ENCODE assay signal across 13 mouse cellular contexts in the genomic region with DNA sequence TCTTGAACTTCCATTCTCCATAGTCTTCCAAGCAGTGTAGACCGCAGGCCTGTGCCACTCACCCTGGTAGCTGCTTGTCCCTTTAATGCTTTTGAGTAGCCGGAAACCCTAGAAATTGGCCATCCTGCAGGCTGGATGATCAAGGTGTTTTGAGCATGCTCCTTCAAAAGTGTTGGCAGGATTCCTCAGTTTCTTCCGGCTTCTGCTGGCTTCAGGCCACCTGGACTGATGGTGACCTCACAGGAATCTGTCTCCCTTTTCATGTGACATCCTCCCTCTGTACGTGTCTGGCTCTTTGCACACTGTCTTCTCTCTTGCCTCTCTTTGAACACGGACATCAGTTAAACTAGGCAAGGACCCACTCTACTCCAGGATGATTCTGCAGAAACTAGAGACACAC. TPM values are rescaled to one million over a fixed set of nuclear protein-coding genes. Genes with fewer than 3 reads are reported as not detected.
DNase-seq lines count a peak whose midpoint lies in the region; ATAC-seq and TF ChIP-seq lines count a peak whose summit lies in the region.
"Had no signal": no experiment of that assay in that cellular context is flagged by ENCODE, and none has a peak within 500 bp of the region (broad histone marks: within the 10 kb centered on the region; RNA-seq: fewer than 3 reads in every experiment).

No protein-coding gene starts in this region.

- TF ChIP-seq CTCF in kidney, adult 2 months (conservative IDR thresholded peaks at IDR 0.05; ENCODE audit: insufficient read depth, insufficient read length, low read depth, low read length), result no peak
- no peak for TF ChIP-seq CTCF in forebrain, postnatal 0 days (IDR thresholded peaks at IDR 0.05; ENCODE audit: low read depth)

- H3K27me3 ChIP-seq in kidney, adult 2 months (replicated peaks; ENCODE audit: control insufficient read depth, insufficient read depth, low read length), result no peaks in the 10 kb centered on the region
- no peaks in the 10 kb centered on the region for H3K27me3 ChIP-seq in kidney, embryonic 16.5 days (ENCODE audit: insufficient read depth, low read length)
- H3K27me3 ChIP-seq in forebrain, postnatal 0 days (ENCODE audit: insufficient read depth, low read length), result no peaks in the 10 kb centered on the region
- H3K27me3 ChIP-seq: embryonic facial prominence, embryonic 12.5 days; forebrain, embryonic 12.5 days had no signal

- no peak overlapping the region for H3K27ac ChIP-seq in kidney, adult 2 months (ENCODE audit: insufficient read depth, low read depth, low read length)
- H3K27ac ChIP-seq in kidney, embryonic 16.5 days (ENCODE audit: low read length), result no peak overlapping the region
- H3K27ac ChIP-seq in forebrain, postnatal 0 days (ENCODE audit: low read depth, low read length), result no peak overlapping the region
- H3K27ac ChIP-seq: embryonic facial prominence, embryonic 12.5 days; forebrain, embryonic 12.5 days; heart, embryonic 13.5 days; limb, embryonic 10.5 days had no signal

- WGBS in kidney, adult 2 months, result 44% methylated on average over 5 of the region's 5 CpGs
- WGBS in kidney, embryonic 16.5 days, result 69% methylated on average over 5 of the region's 5 CpGs
- 78% methylated on average over 5 of the region's 5 CpGs for WGBS in forebrain, postnatal 0 days

- no peak overlapping the region for H3K4me2 ChIP-seq in kidney, embryonic 16.5 days (replicated peaks; ENCODE audit: low read depth, low read length)
- no peak overlapping the region for H3K4me2 ChIP-seq in forebrain, postnatal 0 days (ENCODE audit: low read depth)
- H3K4me2 ChIP-seq: embryonic facial prominence, embryonic 12.5 days; forebrain, embryonic 12.5 days; heart, embryonic 13.5 days had no signal

- DNase-seq in adrenal gland, adult 2 months, result peak; percentile 31
- no peak for DNase-seq in adrenal gland, postnatal 4 days (ENCODE audit: low spot score in 2 of 2)
- peak; percentile 89 for DNase-seq in kidney, adult 2 months
- DNase-seq in cerebellum, postnatal 25 days, result peak; percentile 81 to 86
- DNase-seq in kidney, postnatal 36 days, result peak; percentile 75 to 78
- no peak for DNase-seq in layer of hippocampus, postnatal 10 days (ENCODE audit: low spot score in 2 of 2)
- DNase-seq in forebrain, postnatal 0 days, result no peak

- ATAC-seq in kidney, embryonic 16.5 days (ENCODE audit: low FRiP score, low TSS enrichment), result no peak
- ATAC-seq in forebrain, postnatal 0 days, result no peak
- ATAC-seq: hindbrain, embryonic 16.5 days had no signal

- no peaks in the 10 kb centered on the region for H3K9me3 ChIP-seq in kidney, embryonic 16.5 days (ENCODE audit: low read length)
- H3K9me3 ChIP-seq in forebrain, postnatal 0 days (ENCODE audit: low read length), result no peaks in the 10 kb centered on the region
- H3K9me3 ChIP-seq: embryonic facial prominence, embryonic 12.5 days; forebrain, embryonic 12.5 days; heart, embryonic 13.5 days; limb, embryonic 10.5 days had no signal

- H3K4me1 ChIP-seq in kidney, adult 2 months (ENCODE audit: control insufficient read depth, insufficient read depth, low read length), result peaks cover 13% of the 10 kb centered on the region
- H3K4me1 ChIP-seq in kidney, embryonic 16.5 days (ENCODE audit: insufficient read depth, low read length), result peaks cover 23% of the 10 kb centered on the region
- no peaks in the 10 kb centered on the region; the same call in 1 of the 2 replicates for H3K4me1 ChIP-seq in forebrain, postnatal 0 days (ENCODE audit: insufficient read depth)
- H3K4me1 ChIP-seq: embryonic facial prominence, embryonic 12.5 days had no signal

- TF ChIP-seq POLR2A in kidney, adult 2 months (IDR thresholded peaks at IDR 0.05; ENCODE audit: low read depth, low read length), result no peak

- H3K36me3 ChIP-seq in kidney, adult 2 months (ENCODE audit: control insufficient read depth, insufficient read depth, low read length), result no peaks in the 10 kb centered on the region
- no peaks in the 10 kb centered on the region for H3K36me3 ChIP-seq in kidney, embryonic 16.5 days (ENCODE audit: insufficient read depth, low read length)
- no peaks in the 10 kb centered on the region for H3K36me3 ChIP-seq in forebrain, postnatal 0 days (ENCODE audit: insufficient read depth)
- H3K36me3 ChIP-seq: embryonic facial prominence, embryonic 12.5 days; forebrain, embryonic 12.5 days; heart, embryonic 13.5 days; limb, embryonic 10.5 days had no signal

- H3K4me3 ChIP-seq in kidney, adult 2 months (ENCODE audit: insufficient read depth, low read depth, low read length), result no peak overlapping the region
- no peak overlapping the region for H3K4me3 ChIP-seq in kidney, embryonic 16.5 days (ENCODE audit: low read length)
- no peak overlapping the region for H3K4me3 ChIP-seq in forebrain, postnatal 0 days (ENCODE audit: low read depth, low read length)
- H3K4me3 ChIP-seq: embryonic facial prominence, embryonic 12.5 days; forebrain, embryonic 12.5 days; heart, embryonic 13.5 days; limb, embryonic 10.5 days had no signal

- no peak overlapping the region for H3K9ac ChIP-seq in kidney, embryonic 16.5 days (replicated peaks; ENCODE audit: low read length)
- no peak overlapping the region for H3K9ac ChIP-seq in forebrain, postnatal 0 days
- H3K9ac ChIP-seq: embryonic facial prominence, embryonic 12.5 days; forebrain, embryonic 12.5 days; heart, embryonic 13.5 days had no signal

RNA-seq across cellular contexts. Expression of gene Slc16a6, which starts 26.8 kb away (rescaled TPM):
- total RNA-seq in adrenal gland, adult 2 months (2021), result under 1 TPM; 0.66 to 0.78 TPM
- 0.33 and 0.45 TPM in 2 replicates for polyA plus RNA-seq in adrenal gland, adult 2 months (2012; rRNA removed)
- total RNA-seq in adrenal gland, postnatal 4 days (2021), result 1 to 10 TPM; 5.7 to 9.0 TPM
- 1.2 and 2.8 TPM in 2 replicates for polyA plus RNA-seq in kidney, adult 2 months (2012; rRNA removed)
- 8.4 and 8.7 TPM in 2 replicates for polyA plus RNA-seq in kidney, embryonic 16.5 days (2015; fragmentation: Nextera tagmentation; extraction: Ambion mirVana)
- 10 to 100 TPM; 11.4 to 14.9 TPM for total RNA-seq in layer of hippocampus, postnatal 10 days (2021)
- total RNA-seq in forebrain, postnatal 0 days (2014; rRNA removed), result 6.8 and 9.8 TPM in 2 replicates
- polyA plus RNA-seq in forebrain, postnatal 0 days (2015; fragmentation: Nextera tagmentation; extraction: Ambion mirVana), result 5.4 and 6.9 TPM in 2 replicates

RNA-seq across cellular contexts. Expression of gene Arsg, which starts 27.0 kb away (rescaled TPM):
- 1 to 10 TPM; 5.4 TPM for total RNA-seq in adrenal gland, adult 2 months (2021)
- 4.5 and 4.8 TPM in 2 replicates for polyA plus RNA-seq in adrenal gland, adult 2 months (2012; rRNA removed)
- 10 to 100 TPM; 10.4 to 14.5 TPM for total RNA-seq in adrenal gland, postnatal 4 days (2021)
- polyA plus RNA-seq in kidney, adult 2 months (2012; rRNA removed), result 20.9 and 24.9 TPM in 2 replicates
- 5.3 and 6.5 TPM in 2 replicates for polyA plus RNA-seq in kidney, embryonic 16.5 days (2015; fragmentation: Nextera tagmentation; extraction: Ambion mirVana)
- total RNA-seq in layer of hippocampus, postnatal 10 days (2021), result 1 to 10 TPM; 6.6 to 9.1 TPM
- total RNA-seq in forebrain, postnatal 0 days (2014; rRNA removed), result 5.3 and 6.5 TPM in 2 replicates
- 6.9 and 7.8 TPM in 2 replicates for polyA plus RNA-seq in forebrain, postnatal 0 days (2015; fragmentation: Nextera tagmentation; extraction: Ambion mirVana)

Comparison
In these comparisons a context has a peak if more than half of its experiments do, and no peak if none do; other contexts are left out.
1. DNase-seq: peak in adrenal gland, adult 2 months (single experiment), kidney, adult 2 months (single experiment), cerebellum, postnatal 25 days (2 of 2) and kidney, postnatal 36 days (2 of 2); none in adrenal gland, postnatal 4 days (0 of 2), layer of hippocampus, postnatal 10 days (0 of 2) and forebrain, postnatal 0 days (single experiment).